In genomic region chr6:134632756-134633155, GRCm38 (mm10) we compare ENCODE assay signal across 8 mouse cellular contexts. TPM values are rescaled to one million over a fixed set of nuclear protein-coding genes. Genes with fewer than 3 reads are reported as not detected.
A peak's percentile ranks its signal among the peaks of the same experiment; 100 is the strongest.
DNase-seq lines count a peak whose midpoint lies in the region; ATAC-seq lines count a peak whose summit lies in the region.

No protein-coding gene starts in this region.

- WGBS in heart, embryonic 14.5 days, result 27% methylated on average over 5 of the region's 5 CpGs
- WGBS in intestine, embryonic 14.5 days, result 47% methylated on average over 5 of the region's 5 CpGs
- 45% methylated on average over 5 of the region's 5 CpGs for WGBS in midbrain, embryonic 15.5 days

- DNase-seq in heart, adult 11 months, result no peak
- DNase-seq in cerebellum, postnatal 10 days, result peak; percentile 33 to 46
- DNase-seq in intestine, embryonic 14.5 days (ENCODE audit: low spot score), result no peak
- no peak for DNase-seq in left cerebral cortex, postnatal 10 days (ENCODE audit: extremely low spot score in 1 of 2, low spot score in 2 of 2)
- DNase-seq in adrenal gland, adult 2 months, result no peak
- DNase-seq in frontal cortex, postnatal 36 days (ENCODE audit: low spot score in 2 of 2), result no peak

- H3K9ac ChIP-seq in heart, embryonic 14.5 days (ENCODE audit: low read length), result peak overlapping the region; percentile 82
- H3K9ac ChIP-seq in intestine, embryonic 14.5 days (ENCODE audit: low read length), result peak overlapping the region; percentile 53
- no peak overlapping the region; the same call in 1 of the 2 replicates for H3K9ac ChIP-seq in midbrain, embryonic 15.5 days

- H3K27ac ChIP-seq in heart, embryonic 14.5 days (replicated peaks in 1 of 2; ENCODE audit: control insufficient read depth in 1 of 2, insufficient read depth in 1 of 2, low read depth in 2 of 2, low read length in 2 of 2), result 0 out of 4 replicates have a peak overlapping the region, but pooled peaks of 1 of the 2 experiments have one; percentile 67
- no peak overlapping the region for H3K27ac ChIP-seq in intestine, embryonic 14.5 days (ENCODE audit: low read depth)
- H3K27ac ChIP-seq in midbrain, embryonic 15.5 days, result no peak overlapping the region

- intact Hi-C loops in left cerebral cortex, postnatal 10 days (cut with DNase I), result no loop called here

- H3K4me1 ChIP-seq in heart, embryonic 14.5 days (ENCODE audit: control insufficient read depth in 2 of 2, insufficient read depth in 2 of 2, low read length in 2 of 2), result peaks cover 0 to 9% of the 10 kb centered on the region in 2 experiments; a peak in 1 of 4 replicates
- no peaks in the 10 kb centered on the region; the same call in 1 of the 2 replicates for H3K4me1 ChIP-seq in intestine, embryonic 14.5 days (replicated peaks; ENCODE audit: control insufficient read depth, insufficient read depth, low read length)
- H3K4me1 ChIP-seq in midbrain, embryonic 15.5 days, result peaks cover 12% of the 10 kb centered on the region

- H3K9me3 ChIP-seq in heart, embryonic 14.5 days (ENCODE audit: control insufficient read depth, low read length), result no peaks in the 10 kb centered on the region
- no peaks in the 10 kb centered on the region for H3K9me3 ChIP-seq in intestine, embryonic 14.5 days (ENCODE audit: control insufficient read depth, low read length)
- H3K9me3 ChIP-seq in midbrain, embryonic 15.5 days, result no peaks in the 10 kb centered on the region

- no peaks in the 10 kb centered on the region for H3K27me3 ChIP-seq in heart, embryonic 14.5 days (ENCODE audit: control insufficient read depth, insufficient read depth, low read length)
- peaks cover 8% of the 10 kb centered on the region for H3K27me3 ChIP-seq in intestine, embryonic 14.5 days (replicated peaks; ENCODE audit: control insufficient read depth, insufficient read depth, low read length)
- peaks cover 21% of the 10 kb centered on the region for H3K27me3 ChIP-seq in midbrain, embryonic 15.5 days (replicated peaks)

- H3K36me3 ChIP-seq in heart, embryonic 14.5 days (ENCODE audit: control insufficient read depth, insufficient read depth, low read length), result no peaks in the 10 kb centered on the region
- no peaks in the 10 kb centered on the region for H3K36me3 ChIP-seq in intestine, embryonic 14.5 days (ENCODE audit: control insufficient read depth, insufficient read depth, low read length)
- no peaks in the 10 kb centered on the region for H3K36me3 ChIP-seq in midbrain, embryonic 15.5 days (replicated peaks)

- peak overlapping the region; percentile 87 for H3K4me2 ChIP-seq in heart, embryonic 14.5 days (ENCODE audit: low read length)
- peak overlapping the region; percentile 92 for H3K4me2 ChIP-seq in intestine, embryonic 14.5 days (ENCODE audit: low read length)
- peak overlapping the region; percentile 97 for H3K4me2 ChIP-seq in midbrain, embryonic 15.5 days

- H3K4me3 ChIP-seq in heart, embryonic 14.5 days (ENCODE audit: control insufficient read depth in 1 of 2, insufficient read depth in 1 of 2, low read depth in 1 of 2, low read length in 2 of 2), result peak overlapping the region; percentile 75 to 80
- peak overlapping the region; percentile 53 for H3K4me3 ChIP-seq in intestine, embryonic 14.5 days (ENCODE audit: low read depth, low read length)
- peak overlapping the region; percentile 46 for H3K4me3 ChIP-seq in midbrain, embryonic 15.5 days

- no peak for ATAC-seq in heart, embryonic 14.5 days (ENCODE audit: insufficient number of reproducible peaks, insufficient read depth, low FRiP score, low read depth)
- ATAC-seq in intestine, embryonic 14.5 days (replicated peaks; ENCODE audit: low FRiP score, low TSS enrichment, low read depth), result peak; percentile 10; the same call in 1 of the 2 replicates
- ATAC-seq in midbrain, embryonic 15.5 days (replicated peaks), result no peak

RNA-seq across cellular contexts. Expression of gene Mansc1, which starts 0.5 kb away (rescaled TPM):
- 8.2 and 8.6 TPM in 2 replicates for polyA plus RNA-seq in heart, embryonic 14.5 days (2014; fragmentation: Nextera tagmentation; extraction: Ambion mirVana)
- polyA plus RNA-seq in intestine, embryonic 14.5 days (2014; fragmentation: Nextera tagmentation; extraction: Ambion mirVana), result 6.2 and 6.3 TPM in 2 replicates
- 1.1 TPM in 2 replicates for polyA plus RNA-seq in midbrain, embryonic 15.5 days (2015; fragmentation: Nextera tagmentation; extraction: Ambion mirVana)
- 1 to 10 TPM; 3.9 to 4.0 TPM for total RNA-seq in left cerebral cortex, postnatal 10 days (2021)
- 1 to 10 TPM; 2.9 to 6.3 TPM for total RNA-seq in adrenal gland, adult 2 months (2021)
- polyA plus RNA-seq in adrenal gland, adult 2 months (2012; rRNA removed), result 2.6 and 3.7 TPM in 2 replicates

RNA-seq across cellular contexts. Expression of gene Borcs5, which starts 6.6 kb away (rescaled TPM):
- polyA plus RNA-seq in heart, embryonic 14.5 days (2014; fragmentation: Nextera tagmentation; extraction: Ambion mirVana), result 14.9 and 17.2 TPM in 2 replicates
- 15.1 and 17.6 TPM in 2 replicates for polyA plus RNA-seq in intestine, embryonic 14.5 days (2014; fragmentation: Nextera tagmentation; extraction: Ambion mirVana)
- polyA plus RNA-seq in midbrain, embryonic 15.5 days (2015; fragmentation: Nextera tagmentation; extraction: Ambion mirVana), result 48.6 and 49.7 TPM in 2 replicates
- 10 to 100 TPM; 26.3 to 26.5 TPM for total RNA-seq in left cerebral cortex, postnatal 10 days (2021)
- total RNA-seq in adrenal gland, adult 2 months (2021), result 10 to 100 TPM; 11.9 to 20.5 TPM
- 53.5 and 57.0 TPM in 2 replicates for polyA plus RNA-seq in adrenal gland, adult 2 months (2012; rRNA removed)

Comparison
In these comparisons a context has a peak if more than half of its experiments do, and no peak if none do; other contexts are left out.
1. DNase-seq: peak in cerebellum, postnatal 10 days (2 of 2); none in heart, adult 11 months (single experiment), intestine, embryonic 14.5 days (single experiment), left cerebral cortex, postnatal 10 days (0 of 2), adrenal gland, adult 2 months (single experiment) and frontal cortex, postnatal 36 days (0 of 2).
2. Peak in every context shown above with its lines, with median percentiles within 50 percentile points of each other: H3K4me2 ChIP-seq and H3K4me3 ChIP-seq.